Mouse (Mus musculus) myocyte (in vitro differentiated cells): ENCODE results near the gene Pcsk4.

Source experiments
- MAX ChIP-seq: IDR thresholded peaks from one replicate; pipeline ENCODE4 v1.6.1; 2011; ENCODE audit warnings: low read depth, mild to moderate bottlenecking, control low read depth
- POLR2A ChIP-seq: IDR thresholded peaks from one replicate; pipeline ENCODE4 v1.6.1; 2011; ENCODE audit warnings: low read depth, mild to moderate bottlenecking, control low read depth, moderate library complexity; ENCODE audit not compliant: insufficient read length
- POLR2AphosphoS2 ChIP-seq: IDR thresholded peaks from one replicate; pipeline ENCODE4 v1.6.1; 2011; ENCODE audit warnings: low read depth, control low read depth; ENCODE audit not compliant: insufficient read length

- TF ChIP-seq POLR2A (peak; percentile 64), POLR2AphosphoS2 (no peak), MAX (no peak)
Measured at GRCm38 (mm10) chr10:80330084-80330483, 786 bp upstream of the Pcsk4 start.
